Mouse (Mus musculus) large intestine, adult 2 months (tissue): ENCODE measurements at regions not wholly inside any gene's neighbourhood (a gene's known extent, or its start where the extent isn't known, plus 50 kb on each side); places are given as distances from the start of the nearest gene placed in this dataset.

Source experiments
- DNase-seq: peaks from one replicate; pipeline ENCODE4 v3.0.0-alpha.2; 2012; ENCODE audit warnings: low read depth, low spot score
- WGBS: fragments of 180-500 bp; shearing (Covaris S2); methylation state at CpG from one replicate; pipeline ENCODE4 v1.1.7; 2018; 5-methylcytosine and 5-hydroxymethylcytosine counted together

GRCm38 (mm10) chr7:111147593-111147992 is 64.8 kb upstream of the Eif4g2 start:
- WGBS = 73% methylated on average over 6 of the region's 6 CpGs

GRCm38 (mm10) chr7:111146670-111147069 is 63.8 kb upstream of the Eif4g2 start:
- WGBS = 67% methylated on average over 4 of the region's 4 CpGs
- no peak for DNase-seq

More at GRCm38 (mm10) chr7:111147593-111147992, 64.8 kb upstream of the Eif4g2 start:
- DNase-seq = no peak

GRCm38 (mm10) chr7:111144216-111144615 is 61.4 kb upstream of the Eif4g2 start:
- DNase-seq = no peak
- 77% methylated on average over 3 of the region's 3 CpGs for WGBS

GRCm38 (mm10) chr7:111141285-111141965 is 58.6 kb upstream of the Eif4g2 start:
- WGBS = 43% methylated on average over 7 of the region's 7 CpGs
- DNase-seq = no peak

GRCm38 (mm10) chr7:111138038-111138437 is 55.2 kb upstream of the Eif4g2 start:
- DNase-seq = no peak
- WGBS = 100% methylated on average over 2 of the region's 2 CpGs

GRCm38 (mm10) chr7:111136066-111136639 is 53.3 kb upstream of the Eif4g2 start:
- no peak for DNase-seq
- WGBS = 73% methylated on average over 6 of the region's 6 CpGs

GRCm38 (mm10) chr7:111134496-111134895 is 51.7 kb upstream of the Eif4g2 start:
- WGBS = 94% methylated on average over 2 of the region's 2 CpGs

More at GRCm38 (mm10) chr7:111134496-111134895, 51.7 kb upstream of the Eif4g2 start:
- no peak for DNase-seq
